8 mouse cellular contexts compared by ENCODE assay signal in the genomic region with DNA sequence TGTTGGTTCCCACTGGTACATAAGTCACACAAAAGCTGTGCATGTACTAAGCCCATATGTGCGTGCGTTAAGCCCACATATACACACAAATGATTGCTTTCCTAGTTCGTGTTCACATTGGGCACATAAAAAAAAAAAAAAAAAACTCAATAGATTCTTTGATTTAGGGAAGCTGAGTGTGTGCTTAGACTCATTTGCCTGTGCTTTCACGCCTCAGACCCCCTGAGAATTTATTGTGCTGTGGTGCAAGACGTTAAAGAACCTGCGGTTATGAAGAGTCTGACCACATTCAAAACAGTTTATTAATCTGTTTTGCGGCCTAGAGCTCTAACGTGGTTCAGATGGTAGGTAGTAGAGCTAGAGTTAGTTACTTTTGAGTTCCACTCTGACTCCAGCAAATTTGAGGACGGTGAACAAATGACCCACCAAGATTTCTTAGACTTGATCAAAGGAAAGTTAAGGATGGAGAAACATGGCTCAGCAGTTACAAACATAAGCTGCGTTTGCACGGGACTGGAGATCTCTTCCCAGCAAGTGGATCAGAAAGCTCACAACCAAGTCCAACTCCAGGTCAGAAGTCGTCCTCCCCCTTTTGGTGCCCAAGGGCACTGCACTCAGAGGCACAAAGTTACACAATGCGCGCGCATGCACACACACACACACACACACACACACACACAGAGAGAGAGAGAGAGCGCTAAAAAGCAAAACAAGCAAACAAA. TPM values are rescaled to one million over a fixed set of nuclear protein-coding genes. Genes with fewer than 3 reads are reported as not detected.
DNase-seq lines count a peak whose midpoint lies in the region; ATAC-seq lines count a peak whose summit lies in the region.

No protein-coding gene starts in this region.

- no peaks in the 10 kb centered on the region for H3K36me3 ChIP-seq in heart, embryonic 13.5 days
- H3K36me3 ChIP-seq in midbrain, embryonic 10.5 days: no peaks in the 10 kb centered on the region

- peak overlapping the region; percentile 87; the same call in 1 of the 2 replicates for H3K27ac ChIP-seq in heart, embryonic 13.5 days (replicated peaks)
- H3K27ac ChIP-seq in midbrain, embryonic 10.5 days (replicated peaks): no peak overlapping the region

- no peaks in the 10 kb centered on the region for H3K27me3 ChIP-seq in heart, embryonic 13.5 days (replicated peaks)
- 0 out of 2 replicates have a peak, but pooled peaks cover 5% of the 10 kb centered on the region for H3K27me3 ChIP-seq in midbrain, embryonic 10.5 days (ENCODE audit: low read depth, poor library complexity, severe bottlenecking)

- H3K9me3 ChIP-seq in heart, embryonic 13.5 days: no peaks in the 10 kb centered on the region
- H3K9me3 ChIP-seq in midbrain, embryonic 10.5 days (replicated peaks): no peaks in the 10 kb centered on the region

- peak overlapping the region; percentile 91; the same call in 1 of the 2 replicates for H3K4me3 ChIP-seq in heart, embryonic 13.5 days
- H3K4me3 ChIP-seq in midbrain, embryonic 10.5 days: peak overlapping the region; percentile 87; the same call in 1 of the 2 replicates

- WGBS in heart, embryonic 13.5 days: 89% methylated on average over 16 of the region's 16 CpGs
- 93% methylated on average over 16 of the region's 16 CpGs for WGBS in midbrain, embryonic 10.5 days

- H3K9ac ChIP-seq in heart, embryonic 13.5 days: peak overlapping the region; percentile 94; the same call in 1 of the 2 replicates

- peak overlapping the region; percentile 94 for H3K4me2 ChIP-seq in heart, embryonic 13.5 days

- DNase-seq in heart, postnatal 36 days: no peak
- DNase-seq in ES-CJ7 (ENCODE audit: low read depth, low spot score): peak; percentile 70
- no peak for DNase-seq in midbrain, embryonic 10.5 days (ENCODE audit: low spot score)
- no peak for DNase-seq in urinary bladder, postnatal 10 days (ENCODE audit: low spot score)
- no peak for DNase-seq in Muller cell, postnatal 12 days (ENCODE audit: inconsistent ontology term)

- H3K4me1 ChIP-seq in heart, embryonic 13.5 days: peaks cover 19% of the 10 kb centered on the region
- H3K4me1 ChIP-seq in midbrain, embryonic 10.5 days: peaks cover 19% of the 10 kb centered on the region

- no peak for ATAC-seq in heart, embryonic 13.5 days (ENCODE audit: extremely low read depth, insufficient number of reproducible peaks, low FRiP score, low TSS enrichment)
- peak; percentile 16; the same call in 1 of the 2 replicates for ATAC-seq in granulocyte monocyte progenitor cell, adult 5-6 weeks (replicated peaks; ENCODE audit: poor library complexity, severe bottlenecking)
- ATAC-seq in cerebellum, adult (ENCODE audit: insufficient number of reproducible peaks, low FRiP score, low TSS enrichment): no peak

- intact Hi-C loops in heart, postnatal 36 days (cut with DNase I): loop anchor here (5.0 kb wide), 1 partner anchor 36 kb away; no protein-coding TSS in a partner anchor

RNA-seq across cellular contexts. Expression of a gene that starts 1.2 kb away (rescaled TPM):
- 2.2 and 2.5 TPM in 2 replicates for polyA plus RNA-seq in heart, embryonic 13.5 days (2015; fragmentation: Nextera tagmentation; extraction: Ambion mirVana)
- 10 to 100 TPM; 13.8 to 20.3 TPM for total RNA-seq in heart, postnatal 36 days (2021)
- total RNA-seq in granulocyte monocyte progenitor cell, adult 5-6 weeks (2014; fragmentation: Nextera tagmentation): 13.1 and 13.2 TPM in 2 replicates
- 6.3 TPM in 2 replicates for total RNA-seq in granulocyte monocyte progenitor cell, adult 5-6 weeks (2017)
- 4.3 and 4.4 TPM in 2 replicates for polyA plus RNA-seq in midbrain, embryonic 10.5 days (2016; fragmentation: Nextera tagmentation; extraction: Ambion mirVana)

RNA-seq across cellular contexts. Expression of a gene that starts 22.4 kb away (rescaled TPM):
- polyA plus RNA-seq in heart, embryonic 13.5 days (2015; fragmentation: Nextera tagmentation; extraction: Ambion mirVana): 98.8 and 111 TPM in 2 replicates
- total RNA-seq in heart, postnatal 36 days (2021): 10 to 100 TPM; 37.6 to 39.4 TPM
- total RNA-seq in granulocyte monocyte progenitor cell, adult 5-6 weeks (2014; fragmentation: Nextera tagmentation): 131 and 212 TPM in 2 replicates
- total RNA-seq in granulocyte monocyte progenitor cell, adult 5-6 weeks (2017): 358 and 378 TPM in 2 replicates
- 197 and 224 TPM in 2 replicates for polyA plus RNA-seq in midbrain, embryonic 10.5 days (2016; fragmentation: Nextera tagmentation; extraction: Ambion mirVana)
